Mouse (Mus musculus) layer of hippocampus, adult 2 months (tissue): ENCODE data around the gene Nrip1. TPM values are rescaled to one million over a fixed set of nuclear protein-coding genes. Genes with fewer than 3 reads are reported as not detected.
"Not testable (repeated sequence)": the region's sequence is repeated elsewhere in the genome, so short reads cannot be mapped to it uniquely, and the experiment has no call there.

Experiments
- DNase-seq, 2 experiments: peaks; one replicate each; pipeline ENCODE4 v3.0.0; 2022; ENCODE audit warnings: low spot score in 2 of 2
- H3K27ac ChIP-seq: fragments of 200-600 bp; 2 replicates; pipeline ENCODE4 v1.8.1; 2022
- H3K4me3 ChIP-seq: fragments of 200-600 bp; 2 replicates; pipeline ENCODE4 v1.8.1; 2022; ENCODE audit warnings: mild to moderate bottlenecking
- CTCF ChIP-seq: fragments of 200-600 bp; conservative IDR thresholded peaks from 2 replicates; pipeline ENCODE4 v1.8.1; 2022; ENCODE audit warnings: antibody characterized with exemption, mild to moderate bottlenecking, moderate library complexity
- total RNA-seq, 2 experiments: library from RNA; stranded (reverse); gene quantifications; 2 replicates each; pipeline ENCODE4 v1.2.3; 2021

Nrip1 gene
- total RNA-seq, 2 experiments from 2014 or later: 56.1 to 60.0 TPM

DNA sequence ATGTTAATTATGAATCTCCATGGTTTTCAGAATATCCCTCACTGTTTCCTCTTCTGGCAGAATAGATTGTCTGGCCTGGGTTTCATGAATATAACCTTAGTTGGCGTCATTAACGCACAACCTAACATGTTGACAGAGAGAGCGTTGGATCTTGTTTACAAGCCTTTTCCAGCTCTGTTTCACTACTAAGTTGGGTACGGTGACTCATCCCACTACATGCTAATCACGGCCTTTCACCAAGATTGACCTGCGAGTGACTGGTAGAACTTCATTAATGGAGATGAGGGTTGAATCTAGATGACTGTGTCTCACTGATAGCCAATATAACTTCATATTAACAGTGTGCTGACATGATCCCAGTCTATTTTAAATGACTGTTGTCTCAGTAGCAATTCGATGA is 32.7 kb upstream of the Nrip1 start:
- Histone ChIP-seq H3K27ac (no peak overlapping the region), H3K4me3 (no peak overlapping the region)
- TF ChIP-seq CTCF: no peak
- no peak for DNase-seq

GRCm38 (mm10) chr16:76403305-76403704 is 29.7 kb upstream of the Nrip1 start:
- not testable (repeated sequence) for DNase-seq, H3K4me3 ChIP-seq, H3K27ac ChIP-seq

DNA sequence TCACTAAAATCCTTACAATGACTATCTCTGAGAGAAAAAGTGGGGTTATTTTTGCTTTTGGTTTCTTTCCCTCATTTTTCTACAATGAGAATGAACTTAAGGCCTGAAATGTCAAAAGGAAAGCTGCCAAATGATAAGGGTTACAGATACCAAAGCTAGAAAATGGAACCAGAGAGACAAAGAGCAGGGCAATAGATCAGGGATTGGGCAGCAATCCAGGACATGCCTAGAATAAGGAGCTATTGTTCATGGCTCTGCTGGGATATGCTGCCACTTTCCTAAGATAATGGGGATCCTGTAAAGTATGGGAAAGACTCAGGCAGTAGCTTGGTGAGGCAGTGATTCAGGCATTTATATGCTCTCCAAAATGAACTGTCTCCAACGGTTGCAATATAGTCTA is 22.9 kb upstream of the Nrip1 start:
- Histone ChIP-seq H3K4me3 (no peak overlapping the region), H3K27ac (no peak overlapping the region)
- TF ChIP-seq CTCF: no peak
- no peak for DNase-seq

- no peak for TF ChIP-seq CTCF
- DNase-seq: no peak
Measured at GRCm38 (mm10) chr16:76393267-76393666, 19.6 kb upstream of the Nrip1 start.

DNA sequence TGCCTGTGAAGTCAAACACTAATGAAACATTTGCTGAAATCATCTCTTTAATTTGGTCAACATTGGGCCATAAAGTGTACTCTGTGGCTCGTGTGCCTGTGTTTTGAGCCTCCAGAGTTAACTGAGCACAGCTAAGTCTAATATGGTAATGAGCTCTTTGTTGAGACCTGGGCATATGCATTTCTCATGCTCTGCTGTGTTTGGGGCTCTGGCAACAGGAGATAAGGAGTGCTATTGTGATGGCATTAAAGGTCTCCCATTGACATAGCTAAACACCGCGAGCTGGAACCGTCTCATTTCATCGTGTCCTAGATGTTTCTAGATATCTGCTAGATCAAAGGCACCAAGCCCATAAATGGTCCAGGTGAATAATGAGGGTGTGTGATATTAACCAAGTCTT is 12.9 kb upstream of the Nrip1 start:
- Histone ChIP-seq H3K4me3 (no peak overlapping the region), H3K27ac (no peak overlapping the region)
- no peak for DNase-seq
- TF ChIP-seq CTCF: no peak

More at GRCm38 (mm10) chr16:76393267-76393666, 19.6 kb upstream of the Nrip1 start:
- Histone ChIP-seq H3K4me3 (no peak overlapping the region), H3K27ac (no peak overlapping the region)

GRCm38 (mm10) chr16:76386071-76386470 is 12.4 kb upstream of the Nrip1 start:
- Histone ChIP-seq H3K4me3 (no peak overlapping the region), H3K27ac (no peak overlapping the region)
- no peak for TF ChIP-seq CTCF
- DNase-seq: no peak

- no peak for TF ChIP-seq CTCF
- Histone ChIP-seq H3K27ac (no peak overlapping the region), H3K4me3 (no peak overlapping the region)
- no peak for DNase-seq
Measured at GRCm38 (mm10) chr16:76377211-76377610, 3.6 kb upstream of the Nrip1 start.

- no peak for TF ChIP-seq CTCF
- no peak for DNase-seq
Measured at GRCm38 (mm10) chr16:76376661-76377060, 3.0 kb upstream of the Nrip1 start.

DNA sequence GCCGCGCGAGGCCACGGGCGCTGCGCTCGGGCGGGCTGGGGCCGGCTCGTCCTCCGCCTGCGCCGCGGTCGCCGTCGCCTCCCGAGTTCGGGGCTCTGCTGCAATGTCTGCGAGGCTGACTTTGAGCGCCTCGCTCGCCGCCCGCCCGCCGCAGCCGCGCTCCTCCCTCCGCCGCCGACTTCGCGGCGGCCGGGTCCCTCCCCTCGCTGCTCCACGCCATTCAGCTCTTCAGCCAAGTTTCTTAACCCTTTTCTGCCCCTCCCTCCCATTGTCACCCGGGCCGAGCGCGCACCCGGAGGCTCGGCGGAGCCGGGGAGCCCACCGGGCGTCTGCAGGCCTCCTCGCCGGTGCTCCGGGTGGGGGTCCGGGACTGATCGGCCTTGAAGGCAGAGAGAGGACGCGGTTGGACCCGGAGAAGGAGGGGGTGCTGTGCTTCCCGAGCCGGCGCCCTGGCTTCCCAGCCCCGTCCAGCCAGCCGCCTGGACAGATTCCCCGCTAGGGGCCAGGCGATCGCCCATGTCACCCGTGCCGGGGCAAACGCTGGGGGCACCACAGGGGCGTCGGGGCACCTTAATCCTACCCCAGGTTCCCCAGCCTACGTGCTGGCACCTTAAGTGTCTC is 576 bp downstream of the Nrip1 start:
- Histone ChIP-seq H3K4me3 (peak overlapping the region; percentile 93), H3K27ac (peak overlapping the region; percentile 97)
- peak; percentile 71 for TF ChIP-seq CTCF
- peak; percentile 76 to 77 for DNase-seq

More at GRCm38 (mm10) chr16:76376661-76377060, 3.0 kb upstream of the Nrip1 start:
- H3K4me3 ChIP-seq: no peak overlapping the region
- no peak overlapping the region for H3K27ac ChIP-seq

- Histone ChIP-seq H3K27ac (peak overlapping the region; percentile 97), H3K4me3 (peak overlapping the region; percentile 93)
- peak; percentile 29 to 60 for DNase-seq
- TF ChIP-seq CTCF: peak; percentile 64
Measured at GRCm38 (mm10) chr16:76372045-76372940, 1.3 kb downstream of the Nrip1 start.

GRCm38 (mm10) chr16:76371614-76371917 is 2.1 kb downstream of the Nrip1 start:
- no peak for TF ChIP-seq CTCF
- Histone ChIP-seq H3K27ac (peak overlapping the region; percentile 97), H3K4me3 (peak overlapping the region; percentile 93)
- no peak for DNase-seq

- peak; percentile 56 for TF ChIP-seq CTCF
- no peak for DNase-seq
Measured at GRCm38 (mm10) chr16:76370716-76371613, 2.7 kb downstream of the Nrip1 start.

More at GRCm38 (mm10) chr16:76370716-76371613, 2.7 kb downstream of the Nrip1 start:
- Histone ChIP-seq H3K4me3 (peak overlapping the region; percentile 93), H3K27ac (0 out of 2 replicates have a peak overlapping the region, but pooled peaks have one; percentile 28)
